Mouse (Mus musculus): ENCODE data around the gene Bcl2l14.

- no peak for TF ChIP-seq FLI1 (IDR thresholded peaks at IDR 0.05; ENCODE audit: low read length)
- no peak for TF ChIP-seq GATA1 (IDR thresholded peaks at IDR 0.05; ENCODE audit: borderline replicate concordance, low read length)
Measured at GRCm38 (mm10) chr6:134377856-134378255, 18.3 kb upstream of the Bcl2l14 start.

All from megakaryocyte, embryonic 14.5 days (primary cell).